Mouse (Mus musculus) heart, adult 18-20 months (tissue): ENCODE data around the gene Cd5. TPM values are rescaled to one million over a fixed set of nuclear protein-coding genes. Genes with fewer than 3 reads are reported as not detected.

Source experiments
- DNase-seq, 2 experiments: peaks; one replicate each; pipeline ENCODE4 v3.0.0; 2021 to 2022; ENCODE audit warnings: mixed read lengths in 1 of 2
- long read RNA-seq, 2 experiments: library from polyadenylated mRNA; stranded (forward); transcript quantifications; one replicate each; pipeline ENCODE4 v2.0.0; 2021
- total RNA-seq, 2 experiments: library from RNA; stranded (reverse); gene quantifications; 2 replicates each; pipeline ENCODE4 v1.2.3; 2021

Cd5 gene
- 1 to 10 TPM in 1 of 2 experiments, not detected in 1; 1.1 TPM for total RNA-seq
- long read RNA-seq, experiment 1, partial matches to known transcripts: 0 of 2 reads
- long read RNA-seq, experiment 1, other reads (novel, unspliced or antisense): 2 of 2 reads
- long read RNA-seq, experiment 2, partial matches to known transcripts: 0 of 1 reads
- long read RNA-seq, experiment 2, other reads (novel, unspliced or antisense): 1 of 1 reads

DNA sequence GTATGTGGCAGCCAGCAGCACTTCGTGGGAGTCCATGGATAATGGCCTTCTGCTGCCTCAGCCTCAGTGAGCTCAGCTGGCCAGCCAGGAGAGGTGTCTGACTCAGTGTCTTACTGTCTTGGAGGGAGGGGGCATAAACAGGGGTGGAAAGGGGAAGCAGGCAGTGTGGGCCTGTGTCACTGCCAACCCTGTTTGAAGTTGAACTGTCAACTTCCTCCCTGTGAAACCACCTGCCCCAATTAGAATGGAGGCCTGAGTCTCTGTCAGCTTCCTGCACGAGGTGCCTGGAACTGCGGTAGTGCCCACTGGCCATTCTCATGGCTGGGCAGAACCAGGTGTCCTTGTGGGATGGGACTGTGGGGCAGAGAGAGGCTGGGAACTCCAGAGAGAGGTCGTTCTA, at the start of gene Cd5:
TSS of gene Cd5 (minus strand) at position 192 of the 400 bp plus-strand sequence.
- no peak for DNase-seq

DNA sequence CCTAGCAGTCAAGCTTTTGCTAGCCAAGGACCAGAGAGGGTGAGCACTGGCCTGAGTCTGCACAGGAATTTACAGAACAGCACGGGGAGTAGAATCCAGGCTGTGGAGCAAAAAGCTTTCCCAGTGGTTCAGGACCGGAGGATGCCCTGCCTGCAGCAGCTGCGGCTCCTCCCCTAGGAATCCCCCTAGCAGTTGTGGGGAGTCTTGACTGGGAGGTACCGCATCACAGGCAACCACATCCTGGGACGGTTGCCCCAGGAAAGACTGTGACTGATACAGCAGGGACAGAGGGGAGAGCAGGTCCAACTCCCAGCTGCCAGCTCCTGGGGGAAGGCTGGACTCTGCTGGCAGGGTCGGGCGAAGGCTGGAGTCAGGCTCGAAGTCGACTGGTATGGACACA, 49.4 kb upstream of the Cd5 start:
- DNase-seq: no peak

DNA sequence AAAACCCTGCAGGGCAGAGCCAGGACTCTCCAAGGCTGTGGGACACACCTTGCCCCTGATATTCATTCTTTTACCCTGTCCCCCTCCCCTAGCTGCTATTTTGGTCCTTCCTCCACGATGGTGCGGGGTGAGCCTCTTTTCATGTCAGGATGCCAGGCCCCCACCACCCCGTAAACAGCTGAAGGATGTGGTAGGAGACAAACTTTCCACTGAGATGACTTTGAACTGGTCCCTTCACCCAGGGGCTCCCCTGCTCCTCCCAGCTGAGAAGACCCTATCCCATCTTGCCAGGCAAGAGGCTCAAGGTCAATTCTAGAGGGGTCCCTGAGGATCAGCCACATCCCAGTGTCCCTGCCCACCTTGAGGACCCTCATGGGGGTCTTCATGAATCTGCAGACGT, 48.6 kb upstream of the Cd5 start:
- DNase-seq: no peak

DNA sequence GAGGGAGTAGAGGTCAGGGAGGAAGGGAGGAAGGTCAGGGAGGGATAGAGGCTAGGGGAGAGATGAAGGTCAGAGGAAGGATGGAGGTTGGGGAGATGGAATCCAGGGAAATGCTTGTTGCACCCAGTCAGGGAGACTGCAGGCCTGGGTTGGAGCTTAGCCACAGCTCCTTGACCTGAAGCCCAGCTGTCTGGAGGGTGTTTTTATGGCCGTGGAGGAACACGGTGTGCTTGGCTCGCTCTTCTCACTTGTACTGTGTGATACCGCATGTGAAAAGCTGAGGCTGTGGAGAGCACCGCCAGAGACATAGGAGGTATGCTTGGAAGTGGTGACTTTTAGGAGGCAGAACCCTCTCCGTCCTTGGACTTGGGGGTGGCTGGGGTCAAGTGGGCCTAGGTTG, 48.0 kb upstream of the Cd5 start:
- peak; percentile 47 to 77 for DNase-seq

DNA sequence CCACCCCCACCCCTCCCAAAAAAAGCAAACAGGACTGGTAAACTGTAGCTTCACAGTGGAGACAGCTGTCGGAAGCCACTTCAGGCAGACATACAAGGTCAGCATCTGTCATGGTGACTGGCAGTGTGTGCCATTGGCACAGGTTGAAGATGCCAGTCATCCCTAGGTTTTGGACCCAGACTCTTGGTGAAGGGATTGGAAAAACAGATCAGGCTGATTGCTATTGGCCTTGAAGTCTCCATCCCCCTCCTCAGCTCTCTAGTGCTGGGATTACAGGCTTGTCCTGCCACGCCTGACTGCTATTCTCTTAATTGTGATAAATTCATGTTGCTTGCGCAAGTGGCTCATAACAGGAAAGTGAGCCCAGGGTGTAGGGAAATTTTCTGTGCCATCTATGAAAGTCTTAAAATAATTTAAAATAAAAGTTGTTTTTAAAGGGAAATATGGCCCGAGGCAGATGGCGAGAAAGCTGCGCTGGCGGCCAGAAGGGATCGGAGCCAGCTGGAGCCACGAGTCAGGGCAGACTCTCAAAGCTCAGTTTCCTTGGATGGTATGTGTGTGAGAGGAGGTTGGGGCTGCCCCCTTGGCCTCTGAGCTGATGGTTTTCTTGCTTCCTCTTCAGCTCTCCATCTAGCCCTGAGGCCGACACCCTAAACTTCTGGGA, 46.1 kb upstream of the Cd5 start:
- no peak for DNase-seq

DNA sequence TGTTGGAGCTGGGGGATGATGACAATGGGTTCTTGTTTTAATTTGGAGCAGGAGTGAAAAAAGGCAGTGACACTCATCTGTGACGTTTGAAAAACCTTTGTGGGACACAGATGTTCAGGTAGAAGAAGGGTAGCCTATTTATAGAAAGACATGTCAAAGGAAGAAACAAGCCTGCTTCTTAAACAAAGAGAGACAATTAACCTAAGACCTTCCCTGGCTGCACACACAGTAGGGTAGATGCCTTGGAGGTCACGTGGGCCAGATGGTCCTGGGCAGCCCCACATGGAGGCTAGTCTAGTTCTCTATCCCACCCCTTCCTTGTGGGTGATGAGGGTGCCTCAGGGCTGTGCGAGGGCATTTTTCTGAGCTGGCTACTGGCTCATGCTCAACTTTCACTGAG, 45.3 kb upstream of the Cd5 start:
- DNase-seq: no peak

DNA sequence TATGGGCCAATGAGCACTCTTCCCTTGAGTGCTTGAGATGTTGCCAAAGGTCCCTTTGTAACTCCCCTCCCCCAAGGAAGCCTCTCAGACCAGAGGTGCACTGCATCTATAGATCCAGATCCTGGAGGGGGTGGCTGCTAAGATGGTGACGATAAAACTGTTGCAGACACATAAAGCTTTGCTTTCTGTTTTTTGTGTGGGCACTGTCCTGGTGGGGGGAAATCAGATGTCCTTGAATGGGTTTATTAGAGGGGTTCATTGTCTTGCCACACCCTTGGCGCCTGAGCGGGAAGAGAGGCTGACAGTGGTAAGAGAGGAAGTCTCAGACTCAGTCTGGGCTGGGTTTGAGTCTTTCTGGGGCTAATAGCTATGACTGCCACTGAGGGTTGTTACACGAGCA, 44.4 kb upstream of the Cd5 start:
- no peak for DNase-seq

DNA sequence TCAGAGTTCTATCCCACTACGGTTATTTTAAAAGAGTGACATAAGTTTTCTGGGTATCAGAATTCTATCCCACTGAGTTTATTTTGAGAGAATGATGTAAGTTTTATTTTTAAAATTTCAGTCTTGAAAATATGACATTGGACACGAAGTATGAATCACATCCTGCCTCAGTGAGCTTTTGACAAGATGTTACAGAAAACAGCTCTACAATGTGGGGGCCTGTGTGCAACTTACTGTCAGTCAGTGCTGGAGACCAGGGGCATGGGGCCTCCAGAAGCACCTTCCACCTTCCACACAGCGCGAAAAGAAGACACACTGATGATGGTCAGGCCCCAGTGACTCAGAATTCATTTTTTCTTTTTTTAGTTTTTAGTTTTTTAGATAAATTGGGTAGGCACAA, 42.8 kb upstream of the Cd5 start:
- DNase-seq: no peak

DNA sequence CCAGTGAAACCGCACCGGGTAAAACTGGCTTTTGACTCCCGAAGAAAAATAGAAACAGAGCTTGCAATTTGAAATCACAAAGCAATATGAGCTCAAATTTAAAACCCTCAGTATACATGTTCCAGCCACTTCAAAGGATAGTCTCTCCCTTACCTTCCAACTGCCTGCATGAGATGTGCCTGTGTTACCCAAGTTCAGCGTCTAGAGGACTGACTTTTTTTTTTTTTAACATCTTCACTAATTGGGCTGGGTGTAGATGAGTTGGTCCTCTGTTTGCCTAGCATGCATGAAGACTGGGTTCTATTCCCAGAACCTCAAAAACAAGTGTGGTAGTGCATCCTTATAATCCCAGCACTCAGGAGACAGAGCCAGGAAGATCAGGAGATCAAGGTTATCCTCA, 38.1 kb upstream of the Cd5 start:
- no peak for DNase-seq

DNA sequence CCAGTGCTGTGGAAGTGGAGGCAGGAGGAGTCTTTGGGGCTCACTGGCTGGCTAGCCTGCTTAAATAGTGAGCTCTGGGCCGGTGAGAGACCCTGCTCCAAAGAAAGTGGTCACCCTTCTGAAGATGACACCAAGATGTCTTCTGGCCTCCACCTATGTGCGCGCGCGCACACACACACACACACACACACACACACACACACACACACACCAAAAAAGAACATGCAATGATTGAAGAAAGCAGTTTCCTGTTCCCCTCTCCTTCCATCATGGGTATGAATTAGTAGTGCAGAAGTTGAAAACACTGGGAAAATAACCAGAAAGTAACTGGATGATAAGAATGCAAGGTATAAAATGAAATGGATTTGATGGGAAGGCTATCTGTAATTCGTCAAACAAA, 35.3 kb upstream of the Cd5 start:
- DNase-seq: no peak

DNA sequence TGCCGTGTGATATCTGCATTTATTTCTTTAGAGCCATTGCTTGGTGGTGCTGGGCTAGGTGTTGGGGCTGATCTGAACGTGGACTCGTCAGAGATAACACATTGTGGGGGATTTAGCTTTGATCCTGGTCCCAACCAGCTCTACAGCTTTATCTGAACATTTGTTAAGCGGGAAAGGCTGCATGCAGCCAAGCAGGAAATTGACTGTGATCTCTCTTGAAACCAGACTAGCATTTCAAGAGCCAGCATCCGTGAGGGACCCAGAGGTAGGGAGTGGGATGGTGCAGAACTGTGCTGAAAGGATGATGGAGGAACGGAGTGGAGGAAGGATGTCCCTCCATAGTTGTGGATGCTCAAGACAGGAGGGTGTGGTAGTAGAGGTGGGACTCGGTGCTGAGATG, 34.6 kb upstream of the Cd5 start:
- no peak for DNase-seq

DNA sequence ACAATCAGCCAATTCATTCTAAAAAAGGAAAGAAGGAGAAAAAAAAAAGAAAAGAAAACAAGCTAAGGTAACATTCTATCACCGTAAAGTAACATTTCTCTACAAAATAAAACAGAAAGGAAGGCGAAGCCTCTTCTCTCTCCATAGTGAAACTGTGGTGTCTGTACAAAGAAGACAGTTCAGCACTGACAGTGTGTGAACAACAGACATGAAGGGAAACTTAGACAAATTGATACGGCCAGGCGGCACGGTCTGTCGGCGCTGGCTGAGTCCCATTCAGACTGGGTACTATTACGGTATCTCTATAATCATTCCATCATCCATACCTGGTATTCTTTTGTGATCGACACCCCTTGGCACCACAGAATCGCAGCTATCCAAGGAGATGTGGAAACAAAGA, 34.1 kb upstream of the Cd5 start:
- no peak for DNase-seq

DNA sequence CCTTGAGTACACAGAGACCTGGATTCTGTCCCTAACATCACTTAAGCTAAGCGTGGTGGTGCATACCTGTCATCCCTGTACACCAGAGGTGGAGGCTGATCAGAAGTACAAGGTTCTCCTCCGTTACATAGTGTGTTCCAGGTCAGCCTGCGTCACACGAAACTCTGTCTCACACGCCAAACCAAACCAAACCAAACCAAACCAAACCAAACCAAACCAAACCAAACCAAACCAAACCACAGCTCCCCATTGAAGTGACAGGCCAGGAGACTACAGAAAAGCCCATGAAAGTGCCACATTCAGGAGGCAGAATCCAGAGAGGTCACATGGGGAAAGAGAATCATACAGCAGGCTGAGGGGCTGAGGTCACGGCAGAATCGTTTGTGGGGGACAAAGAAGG, 33.2 kb upstream of the Cd5 start:
- DNase-seq: no peak

DNA sequence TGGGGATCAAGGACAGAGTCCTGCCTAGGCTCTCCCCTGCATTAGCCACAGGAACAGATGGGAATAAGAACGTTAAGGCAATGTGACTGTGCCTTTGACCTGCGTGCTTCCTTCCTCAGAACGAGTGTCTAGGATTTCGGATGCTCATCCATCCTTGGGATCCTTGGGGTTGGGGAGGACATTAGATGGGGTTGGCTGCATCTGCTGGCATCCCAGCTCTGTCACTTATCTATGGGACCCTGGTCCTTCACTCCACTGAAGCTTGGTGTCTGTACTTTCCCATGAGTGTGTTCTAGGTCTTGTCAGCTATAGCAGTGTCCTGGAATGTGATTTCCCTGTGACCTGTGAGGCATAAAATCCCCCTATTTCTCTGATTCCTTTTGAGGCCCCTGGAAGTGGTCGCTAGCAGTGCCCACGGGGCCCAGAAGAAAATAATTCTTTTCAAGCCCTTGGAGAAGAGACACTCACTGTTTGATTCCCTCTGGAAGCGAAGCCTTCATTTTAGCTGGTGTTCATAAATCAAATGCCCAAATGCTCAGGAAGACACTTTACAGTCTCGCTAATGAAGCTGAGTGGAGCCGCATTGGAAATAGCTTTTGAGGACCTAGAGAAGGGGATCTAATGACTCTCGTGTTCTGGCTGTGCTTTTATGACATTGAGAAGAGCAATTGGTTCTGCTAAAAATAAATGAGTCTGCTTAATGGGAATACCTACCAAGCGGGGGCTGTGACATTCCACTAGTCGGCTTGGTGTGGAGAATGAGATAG, 30.8 kb upstream of the Cd5 start:
- DNase-seq: no peak

DNA sequence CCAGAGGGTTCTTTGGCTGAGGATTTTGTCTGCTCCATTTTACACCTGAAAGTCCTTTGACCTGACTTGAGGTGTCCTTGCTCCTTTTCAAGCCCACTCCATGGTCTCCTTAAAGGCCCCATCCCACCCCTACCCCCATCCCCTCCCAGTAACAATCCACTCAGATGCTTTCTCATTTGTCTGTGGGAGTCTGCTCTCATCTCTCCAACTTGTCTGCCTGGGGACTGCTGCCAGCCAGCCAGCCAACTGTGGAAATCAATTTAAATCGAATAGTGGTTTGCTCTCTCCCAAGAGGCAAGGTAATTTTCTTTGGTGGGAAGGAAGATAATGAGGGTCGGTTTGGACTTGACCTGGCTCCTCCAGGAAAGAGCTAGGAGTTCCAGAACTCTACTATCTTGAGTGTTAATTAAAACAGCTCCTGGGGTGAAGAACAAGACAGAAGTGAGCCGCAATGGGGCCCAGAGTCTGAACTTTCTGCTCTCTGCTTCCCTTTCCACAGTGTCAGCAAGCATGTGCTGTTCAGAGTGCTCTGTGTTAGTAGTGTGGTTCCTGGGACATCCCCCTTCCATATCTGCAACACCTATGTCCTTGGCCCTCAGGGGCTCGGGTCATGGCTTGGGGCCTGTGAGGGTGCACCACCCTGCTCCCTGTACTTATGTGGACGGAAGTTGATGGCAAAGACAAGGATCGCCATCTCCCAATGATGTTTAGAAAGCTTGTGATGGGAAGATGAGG, 30.1 kb upstream of the Cd5 start:
- no peak for DNase-seq

DNA sequence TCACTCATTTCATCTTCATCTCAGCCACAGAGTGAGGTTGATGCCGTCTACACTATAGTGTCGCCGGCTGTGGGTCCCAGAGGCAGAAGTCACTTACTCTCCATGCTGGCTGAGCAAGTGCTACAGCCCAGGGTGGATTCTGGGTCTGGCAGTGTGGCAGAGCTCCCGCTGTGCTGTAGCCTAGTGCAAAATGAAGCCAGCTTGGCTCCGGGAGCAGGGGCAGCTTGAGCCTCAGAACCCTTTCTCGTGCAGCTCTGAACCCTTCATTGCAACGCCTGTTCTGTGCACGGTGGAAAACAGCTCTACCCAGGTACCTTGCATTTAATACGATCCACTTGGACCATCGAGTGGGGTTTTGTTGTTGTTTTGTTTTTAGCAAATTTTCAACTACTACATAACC, 28.8 kb upstream of the Cd5 start:
- DNase-seq: no peak

DNA sequence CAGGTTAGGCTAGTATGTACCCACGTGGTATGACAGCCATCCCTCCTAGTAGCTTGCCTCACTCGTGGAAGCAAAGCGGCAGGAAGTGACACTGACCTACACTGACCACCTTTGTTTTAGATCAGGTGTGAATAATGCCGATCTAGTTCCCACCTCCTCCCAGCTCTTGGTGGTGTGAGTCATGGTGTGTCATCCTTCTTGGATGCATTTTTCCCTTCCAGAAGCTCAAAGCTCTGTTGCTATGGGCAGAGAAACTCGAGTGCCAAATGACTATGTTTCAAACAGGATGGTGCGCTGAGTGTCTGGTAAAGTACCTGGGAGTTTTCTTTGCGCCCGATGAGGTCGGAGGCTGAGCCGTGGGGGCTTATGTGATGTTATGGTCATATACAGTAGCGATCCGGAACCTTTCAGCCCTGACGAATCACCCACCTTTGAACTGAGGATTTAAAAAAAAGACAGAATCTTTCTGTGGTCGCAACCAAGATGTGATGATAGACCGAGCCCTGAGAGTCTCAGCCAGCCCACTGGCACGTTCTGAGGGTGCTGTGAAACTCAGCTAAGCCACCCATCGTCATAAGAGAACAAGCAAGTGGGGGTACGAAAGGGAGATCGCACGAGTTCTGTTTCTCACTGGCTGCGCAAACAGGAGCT, 24.7 kb upstream of the Cd5 start:
- no peak for DNase-seq

DNA sequence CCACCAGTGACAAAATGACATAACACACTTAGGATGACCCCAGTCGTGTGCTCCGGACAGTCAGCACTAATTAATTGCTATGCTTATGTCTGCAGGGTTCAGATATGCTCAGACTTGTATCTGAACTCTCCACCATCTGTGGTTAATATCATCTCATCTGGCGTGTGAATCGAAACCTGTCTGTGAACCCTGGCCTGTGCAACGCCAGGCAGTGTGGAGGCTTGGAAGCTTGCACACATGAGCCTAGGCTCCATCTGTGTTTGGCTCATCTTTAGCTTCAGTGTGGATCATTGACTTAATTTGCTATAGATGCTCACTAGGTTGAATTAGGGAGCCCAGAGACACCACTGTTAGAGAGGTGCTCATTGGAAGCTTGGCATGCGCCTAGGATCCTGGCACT, 23.7 kb upstream of the Cd5 start:
- DNase-seq: no peak

DNA sequence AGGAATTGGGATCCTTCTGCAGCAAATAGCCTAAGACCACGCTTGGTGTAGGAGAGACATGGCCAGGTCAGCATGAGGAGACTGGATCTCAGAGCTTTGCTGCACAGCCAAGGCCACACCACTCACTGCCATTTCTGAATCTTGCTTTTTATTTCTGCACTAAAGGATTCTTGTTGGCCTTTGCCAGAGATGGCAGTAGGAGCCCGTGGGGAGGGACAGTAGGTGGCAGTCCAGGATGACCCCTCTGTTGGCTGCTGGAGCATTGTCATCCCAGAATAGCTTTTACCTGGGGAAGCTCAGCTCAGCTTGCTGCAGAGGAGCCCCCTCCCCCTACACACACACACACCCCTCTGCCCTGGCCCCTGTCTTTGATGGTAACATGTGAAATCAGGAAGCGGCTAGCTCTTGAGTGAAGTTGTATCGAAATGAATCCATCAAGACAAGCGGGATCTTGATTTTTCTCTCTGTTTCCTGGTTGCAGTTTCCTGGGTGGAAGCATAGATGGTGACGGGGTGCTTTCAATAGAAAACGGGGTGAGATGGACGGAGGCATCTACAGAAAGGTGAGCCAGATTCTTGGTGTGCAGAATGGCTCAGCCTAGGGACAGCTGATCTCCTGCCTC, 23.1 kb upstream of the Cd5 start:
- no peak for DNase-seq

DNA sequence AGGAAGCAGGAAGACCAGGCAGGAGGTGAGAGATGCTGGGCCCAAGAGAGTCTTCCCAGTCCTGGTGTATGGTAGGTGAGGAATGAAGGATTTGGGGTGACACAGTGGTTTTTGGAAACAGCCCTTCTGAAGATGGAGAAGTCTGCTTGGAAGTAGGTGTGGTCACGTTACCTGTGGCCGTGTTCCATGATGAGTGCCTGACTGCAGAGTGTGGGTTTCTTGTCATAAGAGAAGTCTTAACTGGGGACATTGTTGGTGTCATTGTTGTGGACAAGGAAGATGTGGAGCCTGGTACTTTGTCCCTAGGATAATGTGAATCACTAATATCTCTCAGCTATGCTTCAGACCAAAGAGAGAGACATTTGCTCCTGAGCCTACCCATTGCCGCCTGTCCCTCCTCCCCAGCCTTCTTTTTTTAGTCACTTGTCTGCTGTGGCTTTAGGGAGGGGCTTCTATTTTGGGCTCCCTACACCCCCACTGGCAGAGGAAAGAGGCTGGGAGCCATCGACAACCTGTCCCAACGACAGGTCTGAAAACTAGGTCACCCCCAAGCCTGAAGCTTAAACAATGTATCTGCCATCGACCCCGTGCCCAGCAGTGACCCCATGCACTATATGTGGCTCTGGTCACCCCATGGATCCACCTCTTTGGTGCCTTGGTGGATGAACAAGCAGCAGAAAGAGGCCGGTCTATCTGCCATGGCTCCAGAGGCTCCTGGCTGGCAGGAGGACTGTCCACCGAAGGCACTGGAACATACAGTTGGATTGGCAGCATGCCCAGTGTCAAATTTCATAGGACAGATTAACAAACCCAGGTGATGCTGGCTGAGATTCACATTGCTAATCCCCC, 21.4 kb upstream of the Cd5 start:
- DNase-seq: peak; percentile 68 to 78

DNA sequence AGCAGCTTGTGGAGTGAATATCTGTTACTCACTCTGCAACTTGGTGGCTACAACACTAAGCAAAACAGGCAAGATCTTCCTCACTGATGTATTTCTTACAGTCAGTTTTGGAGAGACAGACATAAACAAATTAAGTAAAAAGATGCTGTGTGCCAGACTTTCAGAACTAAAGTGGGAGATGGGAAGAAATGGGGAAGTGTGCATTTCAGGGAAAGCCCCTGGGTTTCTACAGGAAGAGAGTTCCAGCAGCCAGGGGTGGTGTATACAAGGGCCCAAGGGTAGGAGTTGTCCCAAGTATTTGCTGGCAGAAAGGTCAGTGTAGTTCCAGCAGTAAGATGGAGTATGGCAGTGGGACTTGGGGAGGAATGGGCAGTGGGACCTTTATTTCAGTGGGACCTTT, 20.7 kb upstream of the Cd5 start:
- no peak for DNase-seq
